ENCODE assay signal across 8 mouse cellular contexts in the genomic region with DNA sequence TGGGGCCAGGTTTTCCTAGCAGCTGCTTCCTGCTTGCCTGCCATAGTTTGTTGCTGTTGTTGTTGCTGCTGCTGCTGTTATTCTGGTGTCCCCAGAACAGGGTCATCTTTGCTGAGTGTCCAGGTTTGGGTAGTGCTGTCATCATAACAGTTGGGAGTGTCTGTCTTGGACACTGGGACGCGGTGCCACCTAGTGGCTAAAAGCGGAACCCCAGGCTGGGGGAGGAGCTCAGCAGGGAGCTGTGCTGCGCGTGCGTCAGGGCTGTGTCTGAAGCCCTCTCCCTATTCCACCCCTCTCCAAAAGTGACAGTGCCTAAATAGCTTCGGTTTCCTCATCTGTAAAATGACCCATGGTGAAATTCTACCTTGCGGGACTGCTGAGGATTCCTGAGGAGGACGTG. TPM values are rescaled to one million over a fixed set of nuclear protein-coding genes. Genes with fewer than 3 reads are reported as not detected.
DNase-seq lines count a peak whose midpoint lies in the region; ATAC-seq lines count a peak whose summit lies in the region.

No protein-coding gene starts in this region.

- 5% methylated on average over 9 of the region's 9 CpGs for WGBS in embryonic facial prominence, embryonic 13.5 days
- WGBS in limb, embryonic 13.5 days = 8% methylated on average over 9 of the region's 9 CpGs
- WGBS in midbrain, embryonic 15.5 days = 11% methylated on average over 9 of the region's 9 CpGs

- no peaks in the 10 kb centered on the region for H3K36me3 ChIP-seq in embryonic facial prominence, embryonic 13.5 days
- no peaks in the 10 kb centered on the region for H3K36me3 ChIP-seq in limb, embryonic 13.5 days
- H3K36me3 ChIP-seq in midbrain, embryonic 15.5 days (replicated peaks) = no peaks in the 10 kb centered on the region

- no peak overlapping the region for H3K4me2 ChIP-seq in embryonic facial prominence, embryonic 13.5 days
- H3K4me2 ChIP-seq in limb, embryonic 13.5 days (replicated peaks) = no peak overlapping the region
- H3K4me2 ChIP-seq in midbrain, embryonic 15.5 days = no peak overlapping the region

- H3K27me3 ChIP-seq in embryonic facial prominence, embryonic 13.5 days = peaks cover 35% of the 10 kb centered on the region
- H3K27me3 ChIP-seq in limb, embryonic 13.5 days = peaks cover 21% of the 10 kb centered on the region
- peaks cover 14% of the 10 kb centered on the region for H3K27me3 ChIP-seq in midbrain, embryonic 15.5 days (replicated peaks)

- H3K4me1 ChIP-seq in embryonic facial prominence, embryonic 13.5 days = peaks cover 19% of the 10 kb centered on the region
- H3K4me1 ChIP-seq in limb, embryonic 13.5 days = peaks cover 23% of the 10 kb centered on the region
- peaks cover 22% of the 10 kb centered on the region for H3K4me1 ChIP-seq in midbrain, embryonic 15.5 days

- DNase-seq in 416B (ENCODE audit: low read depth) = peak; percentile 88
- DNase-seq in adrenal gland, postnatal 36 days = peak; percentile 95 to 96
- peak; percentile 97 for DNase-seq in heart, adult 8-10 months (ENCODE audit: low spot score)
- peak; percentile 96 for DNase-seq in kidney, adult 9 months
- peak; percentile 92 for DNase-seq in spleen, adult 12 weeks (ENCODE audit: low spot score)

- 0 out of 2 replicates have a peak, but pooled peaks have one; percentile 22 for ATAC-seq in embryonic facial prominence, embryonic 13.5 days (ENCODE audit: insufficient number of reproducible peaks, insufficient read depth, low FRiP score, low TSS enrichment, low read depth)
- peak; percentile 55; the same call in 1 of the 2 replicates for ATAC-seq in limb, embryonic 13.5 days (ENCODE audit: low FRiP score, low read depth)
- ATAC-seq in midbrain, embryonic 15.5 days (replicated peaks) = peak; percentile 18

- H3K9ac ChIP-seq in embryonic facial prominence, embryonic 13.5 days = peak overlapping the region; percentile 47; the same call in 1 of the 2 replicates
- 0 out of 2 replicates have a peak overlapping the region, but pooled peaks have one; percentile 31 for H3K9ac ChIP-seq in limb, embryonic 13.5 days
- no peak overlapping the region for H3K9ac ChIP-seq in midbrain, embryonic 15.5 days

- no peaks in the 10 kb centered on the region for H3K9me3 ChIP-seq in embryonic facial prominence, embryonic 13.5 days
- H3K9me3 ChIP-seq in limb, embryonic 13.5 days = no peaks in the 10 kb centered on the region
- no peaks in the 10 kb centered on the region for H3K9me3 ChIP-seq in midbrain, embryonic 15.5 days

- H3K4me3 ChIP-seq in embryonic facial prominence, embryonic 13.5 days = no peak overlapping the region
- no peak overlapping the region for H3K4me3 ChIP-seq in limb, embryonic 13.5 days
- no peak overlapping the region for H3K4me3 ChIP-seq in midbrain, embryonic 15.5 days

- H3K27ac ChIP-seq in embryonic facial prominence, embryonic 13.5 days = no peak overlapping the region
- H3K27ac ChIP-seq in limb, embryonic 13.5 days = no peak overlapping the region
- peak overlapping the region; percentile 58 for H3K27ac ChIP-seq in midbrain, embryonic 15.5 days

RNA-seq across cellular contexts. Expression of gene Dand5, which starts 7.1 kb away (rescaled TPM):
- total RNA-seq in adrenal gland, postnatal 36 days (2021) = 1 to 10 TPM; 9.1 to 10.0 TPM
- 7.0 TPM in 2 replicates for polyA plus RNA-seq in embryonic facial prominence, embryonic 13.5 days (2015; fragmentation: Nextera tagmentation; extraction: Ambion mirVana)
- 10 to 100 TPM; 10.3 to 13.2 (median 12.0) TPM for total RNA-seq in heart, adult 8-10 months (2022)
- polyA plus RNA-seq in limb, embryonic 13.5 days (2015; fragmentation: Nextera tagmentation; extraction: Ambion mirVana) = 6.3 TPM in 2 replicates
- 12.3 and 13.4 TPM in 2 replicates for polyA plus RNA-seq in midbrain, embryonic 15.5 days (2015; fragmentation: Nextera tagmentation; extraction: Ambion mirVana)

RNA-seq across cellular contexts. Expression of gene Nfix, which starts 15.4 kb away (rescaled TPM):
- 100 to 1,000 TPM in 1 of 2 experiments, 10 to 100 TPM in 1; 99.9 to 108 TPM for total RNA-seq in adrenal gland, postnatal 36 days (2021)
- polyA plus RNA-seq in embryonic facial prominence, embryonic 13.5 days (2015; fragmentation: Nextera tagmentation; extraction: Ambion mirVana) = 37.0 and 42.9 TPM in 2 replicates
- total RNA-seq in heart, adult 8-10 months (2022) = 100 to 1,000 TPM; 288 to 356 (median 295) TPM
- polyA plus RNA-seq in limb, embryonic 13.5 days (2015; fragmentation: Nextera tagmentation; extraction: Ambion mirVana) = 46.9 and 48.0 TPM in 2 replicates
- 48.6 and 54.0 TPM in 2 replicates for polyA plus RNA-seq in midbrain, embryonic 15.5 days (2015; fragmentation: Nextera tagmentation; extraction: Ambion mirVana)

RNA-seq across cellular contexts. Expression of gene Gadd45gip1, which starts 15.8 kb away (rescaled TPM):
- total RNA-seq in adrenal gland, postnatal 36 days (2021) = 10 to 100 TPM; 63.3 to 70.5 TPM
- polyA plus RNA-seq in embryonic facial prominence, embryonic 13.5 days (2015; fragmentation: Nextera tagmentation; extraction: Ambion mirVana) = 45.6 and 48.2 TPM in 2 replicates
- total RNA-seq in heart, adult 8-10 months (2022) = 10 to 100 TPM; 31.0 to 34.9 (median 33.1) TPM
- 48.1 and 48.4 TPM in 2 replicates for polyA plus RNA-seq in limb, embryonic 13.5 days (2015; fragmentation: Nextera tagmentation; extraction: Ambion mirVana)
- 35.5 and 36.1 TPM in 2 replicates for polyA plus RNA-seq in midbrain, embryonic 15.5 days (2015; fragmentation: Nextera tagmentation; extraction: Ambion mirVana)

RNA-seq across cellular contexts. Expression of gene Rad23a, which starts 24.9 kb away (rescaled TPM):
- total RNA-seq in adrenal gland, postnatal 36 days (2021) = 100 to 1,000 TPM; 116 to 119 TPM
- 97.1 and 100 TPM in 2 replicates for polyA plus RNA-seq in embryonic facial prominence, embryonic 13.5 days (2015; fragmentation: Nextera tagmentation; extraction: Ambion mirVana)
- 10 to 100 TPM; 82.8 to 92.9 (median 89.3) TPM for total RNA-seq in heart, adult 8-10 months (2022)
- polyA plus RNA-seq in limb, embryonic 13.5 days (2015; fragmentation: Nextera tagmentation; extraction: Ambion mirVana) = 106 TPM in 2 replicates
- polyA plus RNA-seq in midbrain, embryonic 15.5 days (2015; fragmentation: Nextera tagmentation; extraction: Ambion mirVana) = 88.2 and 91.7 TPM in 2 replicates

RNA-seq across cellular contexts. Expression of gene Calr, which starts 31.2 kb away (rescaled TPM):
- total RNA-seq in adrenal gland, postnatal 36 days (2021) = 100 to 1,000 TPM; 569 to 727 TPM
- polyA plus RNA-seq in embryonic facial prominence, embryonic 13.5 days (2015; fragmentation: Nextera tagmentation; extraction: Ambion mirVana) = 959 and 1,012 TPM in 2 replicates
- 100 to 1,000 TPM; 330 to 410 (median 343) TPM for total RNA-seq in heart, adult 8-10 months (2022)
- 943 and 1,018 TPM in 2 replicates for polyA plus RNA-seq in limb, embryonic 13.5 days (2015; fragmentation: Nextera tagmentation; extraction: Ambion mirVana)
- 669 and 673 TPM in 2 replicates for polyA plus RNA-seq in midbrain, embryonic 15.5 days (2015; fragmentation: Nextera tagmentation; extraction: Ambion mirVana)
